Mouse (Mus musculus) olfactory bulb, adult 2 months (tissue): ENCODE results near the gene Ddx17. TPM values are rescaled to one million over a fixed set of nuclear protein-coding genes. Genes with fewer than 3 reads are reported as not detected.

Experiments
- H3K27ac ChIP-seq: fragments of 200-500 bp; 2 replicates; pipeline ENCODE4 v1.5.1; 2012; ENCODE audit warnings: low read depth, low read length; ENCODE audit not compliant: insufficient read depth
- H3K4me1 ChIP-seq: fragments of 200-500 bp; 2 replicates; pipeline ENCODE4 v1.6.1; 2012; ENCODE audit warnings: low read length; ENCODE audit not compliant: control insufficient read depth, insufficient read depth
- H3K4me3 ChIP-seq: fragments of 200-500 bp; 2 replicates; pipeline ENCODE4 v1.5.1; 2012; ENCODE audit warnings: mild to moderate bottlenecking, low read depth, low read length, moderate library complexity; ENCODE audit not compliant: insufficient read depth
- CTCF ChIP-seq: fragments of 200-500 bp; IDR thresholded peaks from 2 replicates; pipeline ENCODE4 v1.5.1; 2012; ENCODE audit warnings: low read depth, mild to moderate bottlenecking, low read length, moderate library complexity; ENCODE audit not compliant: insufficient read depth
- POLR2A ChIP-seq: fragments of 200-500 bp; IDR thresholded peaks from 2 replicates; pipeline ENCODE4 v1.6.1; 2012; ENCODE audit warnings: mild to moderate bottlenecking, low read depth, low read length, moderate library complexity; ENCODE audit not compliant: insufficient read depth
- WGBS: fragments of 180-500 bp; shearing (Covaris S2); methylation state at CpG from one replicate; pipeline ENCODE4 v1.1.7; 2018; 5-methylcytosine and 5-hydroxymethylcytosine counted together
- polyA plus RNA-seq: library from polyadenylated mRNA; stranded (reverse); fragments of >200 nt; gene quantifications from 2 replicates; pipeline ENCODE4 v1.2.4, GENCODE M21; 2012; ENCODE audit warnings: low replicate concordance; ENCODE audit not compliant: missing spikeins, insufficient read depth, insufficient read length

Ddx17 gene
- polyA plus RNA-seq, 1 experiment: 399 TPM

GRCm38 (mm10) chr15:79547289-79547820, 814 bp upstream of the Ddx17 start:
- Histone ChIP-seq H3K27ac (peak overlapping the region; percentile 96), H3K4me3 (peak overlapping the region; percentile 46), H3K4me1 (peaks cover 6% of the 10 kb centered on the region)
- TF ChIP-seq CTCF: no peak
- WGBS: 76% methylated on average over 17 of the region's 17 CpGs

GRCm38 (mm10) chr15:79545921-79546399, 581 bp downstream of the Ddx17 start:
- H3K4me1 ChIP-seq: peaks cover 6% of the 10 kb centered on the region
- TF ChIP-seq POLR2A: no peak
- no peak for TF ChIP-seq CTCF
- peak overlapping the region; percentile 58 for H3K4me3 ChIP-seq
- peak overlapping the region; percentile 86 for H3K27ac ChIP-seq
- under 1% methylated on average over 52 of the region's 52 CpGs for WGBS

GRCm38 (mm10) chr15:79545496-79545895, 1.0 kb downstream of the Ddx17 start:
- TF ChIP-seq CTCF (no peak), POLR2A (no peak)
- Histone ChIP-seq H3K4me3 (peak overlapping the region; percentile 58), H3K27ac (peak overlapping the region; percentile 86), H3K4me1 (peaks cover 6% of the 10 kb centered on the region)
- 0% methylated on average over 3 of the region's 3 CpGs for WGBS

- peaks cover 6% of the 10 kb centered on the region for H3K4me1 ChIP-seq
- 56% methylated on average over 3 of the region's 3 CpGs for WGBS
- H3K27ac ChIP-seq: no peak overlapping the region
- H3K4me3 ChIP-seq: no peak overlapping the region
- TF ChIP-seq POLR2A (no peak), CTCF (no peak)
These were observed 2.6 kb downstream of the Ddx17 start for GRCm38 (mm10) chr15:79543968-79544367.

- Histone ChIP-seq H3K4me1 (peaks cover 15% of the 10 kb centered on the region; the same call in 1 of the 2 replicates), H3K4me3 (no peak overlapping the region), H3K27ac (no peak overlapping the region)
- TF ChIP-seq CTCF (no peak), POLR2A (no peak)
- WGBS: 76% methylated on average over 3 of the region's 3 CpGs
These were observed 12.7 kb downstream of the Ddx17 start for GRCm38 (mm10) chr15:79533796-79534195.

GRCm38 (mm10) chr15:79529935-79530334, 16.6 kb downstream of the Ddx17 start:
- H3K4me3 ChIP-seq: no peak overlapping the region
- H3K4me1 ChIP-seq: peaks cover 15% of the 10 kb centered on the region; the same call in 1 of the 2 replicates
- TF ChIP-seq POLR2A (no peak), CTCF (no peak)
- no peak overlapping the region; the same call in 1 of the 2 replicates for H3K27ac ChIP-seq
- 52% methylated on average over 7 of the region's 7 CpGs for WGBS

GRCm38 (mm10) chr15:79527991-79528639, 18.4 kb downstream of the Ddx17 start:
- H3K27ac ChIP-seq: no peak overlapping the region
- 41% methylated on average over 5 of the region's 5 CpGs for WGBS
- peaks cover 11% of the 10 kb centered on the region; the same call in 1 of the 2 replicates for H3K4me1 ChIP-seq
- no peak overlapping the region for H3K4me3 ChIP-seq
- TF ChIP-seq CTCF (no peak), POLR2A (no peak)

GRCm38 (mm10) chr15:79527192-79527591, 19.3 kb downstream of the Ddx17 start:
- Histone ChIP-seq H3K27ac (no peak overlapping the region), H3K4me3 (no peak overlapping the region), H3K4me1 (peaks cover 12% of the 10 kb centered on the region)
- WGBS: 67% methylated on average over 4 of the region's 4 CpGs
- TF ChIP-seq CTCF (no peak), POLR2A (no peak)

GRCm38 (mm10) chr15:79525979-79526768, 20.4 kb downstream of the Ddx17 start:
- 45% methylated on average over 9 of the region's 9 CpGs for WGBS
- TF ChIP-seq CTCF (no peak), POLR2A (no peak)
- Histone ChIP-seq H3K4me1 (peaks cover 12% of the 10 kb centered on the region), H3K4me3 (no peak overlapping the region), H3K27ac (no peak overlapping the region)
